Mouse (Mus musculus): ENCODE results near the gene Pnkd.
"Not testable (repeated sequence)": the region's sequence is repeated elsewhere in the genome, so short reads cannot be mapped to it uniquely, and the experiment has no call there.

The Pnkd gene

GRCm38 (mm10) chr1:74297269-74297668 is 12.5 kb downstream of the Pnkd start:
- DNase-seq (ENCODE audit: low spot score), result peak; percentile 63

GRCm38 (mm10) chr1:74298157-74298750 is 13.5 kb downstream of the Pnkd start:
- DNase-seq (ENCODE audit: low spot score), result no peak

GRCm38 (mm10) chr1:74298996-74299395 is 14.3 kb downstream of the Pnkd start:
- DNase-seq (ENCODE audit: low spot score), result no peak

GRCm38 (mm10) chr1:74300347-74301110 is 15.8 kb downstream of the Pnkd start:
- DNase-seq (ENCODE audit: low spot score), result no peak

GRCm38 (mm10) chr1:74302229-74302628 is 17.5 kb downstream of the Pnkd start:
- no peak for DNase-seq (ENCODE audit: low spot score)

GRCm38 (mm10) chr1:74302835-74303234 is 18.1 kb downstream of the Pnkd start:
- DNase-seq (ENCODE audit: low spot score), result no peak

- DNase-seq (ENCODE audit: low spot score), result peak; percentile 81
These were observed 19.0 kb downstream of the Pnkd start for GRCm38 (mm10) chr1:74303509-74304338.

GRCm38 (mm10) chr1:74304339-74304790 is 19.6 kb downstream of the Pnkd start:
- no peak for DNase-seq (ENCODE audit: low spot score)

GRCm38 (mm10) chr1:74304946-74305345 is 20.2 kb downstream of the Pnkd start:
- no peak for DNase-seq (ENCODE audit: low spot score)

GRCm38 (mm10) chr1:74305522-74305921 is 20.8 kb downstream of the Pnkd start, which contains the start of gene Tmbim1:
TSS of gene Tmbim1 (minus strand) at chr1:74305622.
- DNase-seq (ENCODE audit: low spot score), result no peak

GRCm38 (mm10) chr1:74307146-74307545 is 22.4 kb downstream of the Pnkd start:
- no peak for DNase-seq (ENCODE audit: low spot score)

GRCm38 (mm10) chr1:74308001-74308964 is 23.6 kb downstream of the Pnkd start:
- DNase-seq (ENCODE audit: low spot score), result no peak

GRCm38 (mm10) chr1:74309767-74310166 is 25.0 kb downstream of the Pnkd start:
- DNase-seq (ENCODE audit: low spot score), result no peak

GRCm38 (mm10) chr1:74313049-74313692 is 28.4 kb downstream of the Pnkd start:
- DNase-seq (ENCODE audit: low spot score), result no peak

- DNase-seq (ENCODE audit: low spot score), result no peak
These were observed 30.1 kb downstream of the Pnkd start for GRCm38 (mm10) chr1:74314796-74315195.

- DNase-seq (ENCODE audit: low spot score), result no peak
These were observed 31.5 kb downstream of the Pnkd start for GRCm38 (mm10) chr1:74316114-74316827.

GRCm38 (mm10) chr1:74318711-74319110 is 34.0 kb downstream of the Pnkd start:
- no peak for DNase-seq (ENCODE audit: low spot score)

- DNase-seq (ENCODE audit: low spot score), result no peak
These were observed 36.7 kb downstream of the Pnkd start for GRCm38 (mm10) chr1:74321396-74321795.

GRCm38 (mm10) chr1:74326916-74327315 is 42.2 kb downstream of the Pnkd start:
- DNase-seq (ENCODE audit: low spot score), result not testable (repeated sequence)

- DNase-seq (ENCODE audit: low spot score), result peak; percentile 12
These were observed 45.2 kb downstream of the Pnkd start for GRCm38 (mm10) chr1:74329899-74330431.
